Mouse (Mus musculus) kidney, adult 2 months (tissue): ENCODE results near the gene Nav3. TPM values are rescaled to one million over a fixed set of nuclear protein-coding genes. Genes with fewer than 3 reads are reported as not detected.

ENCODE experiments used
- DNase-seq: peaks from one replicate; pipeline ENCODE4 v3.0.0; 2021
- H3K27ac ChIP-seq: fragments of 200-500 bp; 2 replicates; pipeline ENCODE4 v1.5.1; 2012; ENCODE audit warnings: low read depth, low read length, control low read depth, inconsistent platforms; ENCODE audit not compliant: insufficient read depth
- H3K27me3 ChIP-seq: fragments of 200-500 bp; replicated peaks from 2 replicates; pipeline ENCODE4 v1.6.1; 2012; ENCODE audit warnings: mild to moderate bottlenecking, moderate library complexity, low read length, inconsistent platforms; ENCODE audit not compliant: control insufficient read depth, insufficient read depth
- H3K36me3 ChIP-seq: fragments of 200-500 bp; 2 replicates; pipeline ENCODE4 v1.6.1; 2012; ENCODE audit warnings: mild to moderate bottlenecking, moderate library complexity, low read length, inconsistent platforms; ENCODE audit not compliant: control insufficient read depth, insufficient read depth
- H3K4me1 ChIP-seq: fragments of 200-500 bp; 2 replicates; pipeline ENCODE4 v1.6.1; 2011; ENCODE audit warnings: low read length; ENCODE audit not compliant: control insufficient read depth, insufficient read depth
- H3K4me3 ChIP-seq: fragments of 200-500 bp; 2 replicates; pipeline ENCODE4 v1.5.1; 2011; ENCODE audit warnings: mild to moderate bottlenecking, low read depth, low read length, control low read depth; ENCODE audit not compliant: insufficient read depth
- CTCF ChIP-seq: fragments of 200-500 bp; conservative IDR thresholded peaks from 2 replicates; pipeline ENCODE4 v1.5.1; 2011; ENCODE audit warnings: low read depth, mild to moderate bottlenecking, control low read depth, low read length, moderate library complexity, mixed read lengths; ENCODE audit not compliant: insufficient read depth, insufficient read length
- POLR2A ChIP-seq: fragments of 200-500 bp; IDR thresholded peaks from one replicate; pipeline ENCODE4 v1.6.1; 2011; ENCODE audit warnings: low read depth, low read length, control low read depth
- WGBS: fragments of 180-500 bp; shearing (Covaris S2); methylation state at CpG from one replicate; pipeline ENCODE4 v1.1.7; 2018; 5-methylcytosine and 5-hydroxymethylcytosine counted together
- polyA plus RNA-seq: library from polyadenylated mRNA; depleted of rRNA; stranded (reverse); fragments of >200 nt; gene quantifications from 2 replicates; pipeline ENCODE4 v1.2.3, GENCODE M21; 2012

Nav3 gene
- polyA plus RNA-seq, 1 experiment: 1.8 TPM

DNA sequence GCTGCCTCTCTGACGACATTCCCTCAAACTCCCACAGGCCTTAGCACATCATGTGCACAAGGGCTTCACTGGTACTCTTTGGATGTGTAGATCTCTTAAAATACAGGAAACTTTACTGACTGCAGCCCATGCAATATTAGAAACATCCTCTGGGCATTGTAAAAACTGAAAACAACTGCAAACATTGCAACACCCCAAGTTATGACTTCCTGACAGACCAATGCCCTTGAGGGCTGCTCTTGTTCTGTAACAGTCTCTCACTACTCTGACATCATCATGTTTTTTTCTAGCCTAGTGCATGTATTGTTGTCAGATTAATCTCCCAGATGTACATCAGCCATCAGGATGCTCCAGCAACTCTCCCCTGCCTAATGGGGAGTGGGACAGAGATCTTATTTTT, 296.5 kb downstream of the Nav3 start:
- Histone ChIP-seq H3K4me3 (no peak overlapping the region), H3K4me1 (no peaks in the 10 kb centered on the region), H3K27ac (no peak overlapping the region), H3K36me3 (no peaks in the 10 kb centered on the region), H3K27me3 (no peaks in the 10 kb centered on the region)
- DNase-seq: no peak
- 33% methylated on average over 1 of the region's 1 CpGs for WGBS
- TF ChIP-seq POLR2A: no peak
- no peak for TF ChIP-seq CTCF

GRCm38 (mm10) chr10:110158122-110158521, 297.9 kb downstream of the Nav3 start:
- Histone ChIP-seq H3K27ac (no peak overlapping the region), H3K27me3 (no peaks in the 10 kb centered on the region), H3K4me3 (no peak overlapping the region), H3K4me1 (no peaks in the 10 kb centered on the region), H3K36me3 (no peaks in the 10 kb centered on the region)
- TF ChIP-seq CTCF: no peak
- no peak for TF ChIP-seq POLR2A
- 65% methylated on average over 3 of the region's 3 CpGs for WGBS
- no peak for DNase-seq

DNA sequence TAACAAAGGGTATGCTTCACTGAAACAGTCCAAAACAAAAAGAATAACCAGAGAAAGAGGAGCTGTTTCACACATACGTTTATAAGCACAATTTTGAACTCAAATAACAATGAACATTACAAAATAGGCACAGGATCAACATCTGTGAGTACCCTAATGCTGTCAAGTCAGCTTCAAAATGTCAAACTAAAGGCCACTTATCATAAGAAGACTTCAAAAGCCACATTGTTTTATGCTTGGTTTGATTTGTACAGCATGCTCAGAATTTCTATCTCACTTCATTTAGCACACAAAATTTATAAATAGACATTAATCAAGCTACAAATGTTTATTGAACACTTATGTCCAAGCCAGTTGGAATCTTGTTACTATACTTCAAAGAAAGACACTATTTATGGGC, 299.6 kb downstream of the Nav3 start:
- Histone ChIP-seq H3K36me3 (no peaks in the 10 kb centered on the region), H3K4me3 (no peak overlapping the region), H3K4me1 (no peaks in the 10 kb centered on the region), H3K27ac (no peak overlapping the region), H3K27me3 (no peaks in the 10 kb centered on the region)
- WGBS: 43% methylated on average over 1 of the region's 1 CpGs
- DNase-seq: no peak
- no peak for TF ChIP-seq CTCF
- no peak for TF ChIP-seq POLR2A

- H3K4me3 ChIP-seq: no peak overlapping the region
- H3K4me1 ChIP-seq: no peaks in the 10 kb centered on the region
- H3K27me3 ChIP-seq: no peaks in the 10 kb centered on the region
- 74% methylated on average over 2 of the region's 2 CpGs for WGBS
- TF ChIP-seq CTCF (no peak), POLR2A (no peak)
- no peak for DNase-seq
- no peaks in the 10 kb centered on the region for H3K36me3 ChIP-seq
- H3K27ac ChIP-seq: no peak overlapping the region
These were observed 300.5 kb downstream of the Nav3 start for GRCm38 (mm10) chr10:110155494-110155893.

GRCm38 (mm10) chr10:110154873-110155237, 301.1 kb downstream of the Nav3 start:
- H3K36me3 ChIP-seq: no peaks in the 10 kb centered on the region
- DNase-seq: no peak
- no peak overlapping the region for H3K4me3 ChIP-seq
- no peaks in the 10 kb centered on the region for H3K27me3 ChIP-seq
- no peak overlapping the region for H3K27ac ChIP-seq
- TF ChIP-seq CTCF: no peak
- no peak for TF ChIP-seq POLR2A
- 78% methylated on average over 1 of the region's 1 CpGs for WGBS
- H3K4me1 ChIP-seq: no peaks in the 10 kb centered on the region

DNA sequence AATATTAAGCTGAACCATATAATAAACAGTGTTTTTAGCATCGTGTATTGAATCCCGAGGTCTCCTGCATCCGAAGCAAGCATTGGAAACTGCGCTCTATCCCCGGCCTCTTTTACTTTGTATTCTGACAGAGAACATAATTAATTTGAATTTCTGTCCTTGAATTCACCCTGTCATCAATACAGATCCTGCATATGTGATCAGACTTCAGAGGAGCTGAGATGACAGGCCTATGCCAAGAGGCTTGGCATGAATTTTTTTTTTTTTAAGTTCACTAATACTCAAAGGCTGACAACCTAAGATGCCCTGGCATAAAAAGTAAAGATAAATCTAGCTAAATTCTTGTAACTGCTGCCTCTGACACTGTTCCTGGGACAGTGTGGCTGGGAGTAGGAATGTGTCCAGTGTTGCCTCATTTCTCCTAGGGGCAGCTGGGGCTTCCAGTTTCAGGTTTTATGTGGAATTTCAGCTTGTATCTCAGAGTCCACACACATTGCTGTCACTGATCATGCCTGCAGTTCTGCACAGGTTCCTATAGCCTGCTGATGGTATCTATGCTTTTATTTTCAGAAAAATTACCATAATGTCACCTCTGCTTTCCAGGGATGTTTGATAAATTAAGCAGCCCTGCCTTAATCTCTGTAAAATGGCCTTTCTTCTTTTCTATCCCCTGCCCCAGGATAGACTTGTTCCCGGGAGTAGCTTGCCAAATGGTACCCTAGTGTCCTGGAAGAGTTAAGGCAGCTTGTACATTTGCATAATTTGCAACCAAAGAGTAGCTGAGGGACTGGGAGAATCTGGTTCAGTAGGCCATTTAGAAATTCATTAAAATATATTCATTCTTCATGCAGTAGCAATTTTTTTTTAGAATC, 301.8 kb downstream of the Nav3 start:
- DNase-seq: no peak
- Histone ChIP-seq H3K27me3 (no peaks in the 10 kb centered on the region), H3K4me3 (no peak overlapping the region), H3K27ac (no peak overlapping the region), H3K4me1 (no peaks in the 10 kb centered on the region), H3K36me3 (no peaks in the 10 kb centered on the region)
- 84% methylated on average over 6 of the region's 6 CpGs for WGBS
- TF ChIP-seq CTCF (no peak), POLR2A (no peak)

DNA sequence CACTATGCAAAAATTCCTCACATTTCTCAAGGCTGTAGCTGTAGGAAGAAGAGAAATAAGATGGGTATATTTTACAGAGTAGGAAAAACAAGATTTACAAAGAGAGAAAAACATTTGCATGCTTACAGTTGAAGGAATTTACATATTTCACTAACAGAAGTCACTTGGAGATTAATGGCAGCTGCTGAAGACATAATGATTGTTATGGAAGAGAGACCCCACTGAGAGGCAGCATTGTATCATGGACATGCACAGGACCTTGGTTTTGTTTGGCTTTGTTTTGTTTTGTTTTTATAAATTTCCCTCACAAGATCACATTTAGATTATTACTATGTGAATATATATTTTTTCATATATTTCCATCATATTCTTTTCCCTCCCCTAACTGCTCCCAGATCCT, 335.4 kb downstream of the Nav3 start:
- TF ChIP-seq CTCF (no peak), POLR2A (no peak)
- Histone ChIP-seq H3K4me3 (no peak overlapping the region), H3K4me1 (no peaks in the 10 kb centered on the region), H3K36me3 (no peaks in the 10 kb centered on the region), H3K27me3 (no peaks in the 10 kb centered on the region), H3K27ac (no peak overlapping the region)
- DNase-seq: no peak

- H3K4me3 ChIP-seq: no peak overlapping the region
- no peaks in the 10 kb centered on the region for H3K27me3 ChIP-seq
- 72% methylated on average over 2 of the region's 2 CpGs for WGBS
- no peaks in the 10 kb centered on the region for H3K36me3 ChIP-seq
- no peaks in the 10 kb centered on the region for H3K4me1 ChIP-seq
- TF ChIP-seq CTCF: no peak
- no peak for TF ChIP-seq POLR2A
- H3K27ac ChIP-seq: no peak overlapping the region
- no peak for DNase-seq
These were observed 338.7 kb downstream of the Nav3 start for GRCm38 (mm10) chr10:110117341-110117740.
